17 mouse cellular contexts compared by ENCODE assay signal in genomic region chr7:34444263-34444662, GRCm38 (mm10). TPM values are rescaled to one million over a fixed set of nuclear protein-coding genes. Genes with fewer than 3 reads are reported as not detected.
A peak's percentile ranks its signal among the peaks of the same experiment; 100 is the strongest.
DNase-seq lines count a peak whose midpoint lies in the region; ATAC-seq lines count a peak whose summit lies in the region.
"Had no signal": no experiment of that assay in that cellular context is flagged by ENCODE, and none has a peak within 500 bp of the region (broad histone marks: within the 10 kb centered on the region; RNA-seq: fewer than 3 reads in every experiment).

No protein-coding gene starts in this region.

- no peaks in the 10 kb centered on the region for H3K36me3 ChIP-seq in embryonic facial prominence, embryonic 14.5 days (ENCODE audit: control insufficient read depth, insufficient read depth, low read length)
- H3K36me3 ChIP-seq in midbrain, embryonic 16.5 days (ENCODE audit: control insufficient read depth, insufficient read depth, low read length) = no peaks in the 10 kb centered on the region
- H3K36me3 ChIP-seq: liver, embryonic 13.5 days; neural tube, embryonic 12.5 days had no signal

- no peak for ATAC-seq in embryonic facial prominence, embryonic 14.5 days (ENCODE audit: low read depth)
- peak; percentile 45; the same call in 1 of the 2 replicates for ATAC-seq in midbrain, embryonic 16.5 days
- ATAC-seq: intestine, embryonic 16.5 days; lung, postnatal 0 days had no signal

- WGBS in embryonic facial prominence, embryonic 14.5 days = 46% methylated on average over 17 of the region's 17 CpGs
- WGBS in midbrain, embryonic 16.5 days = 24% methylated on average over 17 of the region's 17 CpGs

- H3K9ac ChIP-seq in embryonic facial prominence, embryonic 14.5 days (ENCODE audit: low read depth, low read length) = no peak overlapping the region
- H3K9ac ChIP-seq in midbrain, embryonic 16.5 days (ENCODE audit: low read depth, low read length) = no peak overlapping the region
- H3K9ac ChIP-seq: liver, embryonic 13.5 days; neural tube, embryonic 12.5 days had no signal

- no peak overlapping the region for H3K27ac ChIP-seq in embryonic facial prominence, embryonic 14.5 days (replicated peaks; ENCODE audit: low read depth, low read length)
- H3K27ac ChIP-seq in midbrain, embryonic 16.5 days (ENCODE audit: low read length) = no peak overlapping the region
- H3K27ac ChIP-seq: left cerebral cortex, adult 2 months; liver, embryonic 13.5 days; neural tube, embryonic 12.5 days had no signal

- H3K4me3 ChIP-seq in embryonic facial prominence, embryonic 14.5 days (ENCODE audit: low read depth, low read length) = no peak overlapping the region
- no peak overlapping the region for H3K4me3 ChIP-seq in midbrain, embryonic 16.5 days (ENCODE audit: low read depth, low read length)
- H3K4me3 ChIP-seq: left cerebral cortex, adult 2 months; liver, embryonic 13.5 days; neural tube, embryonic 12.5 days had no signal

- peak; percentile 9 for DNase-seq in kidney, postnatal 14 days
- DNase-seq in kidney, adult 18-20 months = no peak
- peak; percentile 39 for DNase-seq in embryo, embryonic 11 days
- DNase-seq in embryonic facial prominence, embryonic 14.5 days (ENCODE audit: low spot score) = peak; percentile 13
- DNase-seq in thymus, postnatal 14 days = no peak
- DNase-seq in urinary bladder, adult 2 months (ENCODE audit: low spot score) = no peak
- DNase-seq: adrenal gland, postnatal 25 days; cerebellum, postnatal 25 days; gastrocnemius, postnatal 10 days; liver, embryonic 13.5 days; thymus, adult 18-20 months had no signal

- no peaks in the 10 kb centered on the region for H3K27me3 ChIP-seq in embryonic facial prominence, embryonic 14.5 days (replicated peaks; ENCODE audit: control insufficient read depth, insufficient read depth, low read length)
- no peaks in the 10 kb centered on the region for H3K27me3 ChIP-seq in midbrain, embryonic 16.5 days (ENCODE audit: control insufficient read depth, insufficient read depth, low read depth, low read length)
- H3K27me3 ChIP-seq: liver, embryonic 13.5 days; neural tube, embryonic 12.5 days had no signal

- H3K4me2 ChIP-seq in embryonic facial prominence, embryonic 14.5 days (ENCODE audit: low read depth, low read length) = no peak overlapping the region
- peak overlapping the region; percentile 41 for H3K4me2 ChIP-seq in midbrain, embryonic 16.5 days (ENCODE audit: low read length)
- H3K4me2 ChIP-seq: heart, embryonic 11.5 days; liver, embryonic 13.5 days; neural tube, embryonic 12.5 days had no signal

- no peaks in the 10 kb centered on the region for H3K4me1 ChIP-seq in embryonic facial prominence, embryonic 14.5 days (ENCODE audit: control insufficient read depth, insufficient read depth, low read length)
- no peaks in the 10 kb centered on the region for H3K4me1 ChIP-seq in midbrain, embryonic 16.5 days (ENCODE audit: control insufficient read depth, insufficient read depth, low read length)
- H3K4me1 ChIP-seq: liver, embryonic 13.5 days; neural tube, embryonic 12.5 days had no signal

- H3K9me3 ChIP-seq in embryonic facial prominence, embryonic 14.5 days (ENCODE audit: control insufficient read depth, low read length) = no peaks in the 10 kb centered on the region
- H3K9me3 ChIP-seq in midbrain, embryonic 16.5 days (replicated peaks; ENCODE audit: control insufficient read depth, low read length, poor library complexity, severe bottlenecking) = no peaks in the 10 kb centered on the region
- H3K9me3 ChIP-seq: liver, embryonic 13.5 days; neural tube, embryonic 12.5 days had no signal

RNA-seq across cellular contexts. Expression of gene Lsm14a, which starts 51.1 kb away (rescaled TPM):
- polyA plus RNA-seq in embryonic facial prominence, embryonic 14.5 days (2014; fragmentation: Nextera tagmentation; extraction: Ambion mirVana) = 62.7 and 63.4 TPM in 2 replicates
- polyA plus RNA-seq in midbrain, embryonic 16.5 days (2015; fragmentation: Nextera tagmentation; extraction: Ambion mirVana) = 55.1 and 64.5 TPM in 2 replicates
- polyA plus RNA-seq in urinary bladder, adult 2 months (2012; rRNA removed) = 61.6 and 77.2 TPM in 2 replicates

Comparison
In these comparisons a context has a peak if more than half of its experiments do, and no peak if none do; other contexts are left out.
1. DNase-seq: peak in kidney, postnatal 14 days (single experiment), embryo, embryonic 11 days (single experiment) and embryonic facial prominence, embryonic 14.5 days (single experiment); none in kidney, adult 18-20 months (single experiment), thymus, postnatal 14 days (single experiment) and urinary bladder, adult 2 months (single experiment).